ENCODE assay signal across 14 mouse cellular contexts in genomic region chr1:133632168-133632567, GRCm38 (mm10). TPM values are rescaled to one million over a fixed set of nuclear protein-coding genes. Genes with fewer than 3 reads are reported as not detected.
DNase-seq lines count a peak whose midpoint lies in the region; ATAC-seq and TF ChIP-seq lines count a peak whose summit lies in the region.
"Had no signal": no experiment of that assay in that cellular context is flagged by ENCODE, and none has a peak within 500 bp of the region (broad histone marks: within the 10 kb centered on the region; RNA-seq: fewer than 3 reads in every experiment).

No protein-coding gene starts in this region.

- TF ChIP-seq EP300 in heart, postnatal 0 days (IDR thresholded peaks at IDR 0.05; ENCODE audit: low read depth): no peak
- TF ChIP-seq EP300 in liver, postnatal 0 days (IDR thresholded peaks at IDR 0.05; ENCODE audit: low read depth): no peak

- no peak overlapping the region for H3K9ac ChIP-seq in heart, postnatal 0 days (replicated peaks; ENCODE audit: low read depth, low read length)
- H3K9ac ChIP-seq in liver, postnatal 0 days (replicated peaks): no peak overlapping the region
- H3K9ac ChIP-seq: heart, embryonic 13.5 days; hindbrain, embryonic 15.5 days had no signal

- no peak overlapping the region for H3K4me3 ChIP-seq in heart, postnatal 0 days (ENCODE audit: low read depth, low read length)
- no peak overlapping the region for H3K4me3 ChIP-seq in heart, embryonic 10.5 days
- H3K4me3 ChIP-seq in liver, postnatal 0 days (ENCODE audit: low read depth, low read length): no peak overlapping the region
- H3K4me3 ChIP-seq: heart, embryonic 13.5 days; hindbrain, embryonic 15.5 days had no signal

- TF ChIP-seq CTCF in heart, postnatal 0 days (IDR thresholded peaks at IDR 0.05; ENCODE audit: low read depth): peak; percentile 37
- peak; percentile 45 for TF ChIP-seq CTCF in liver, postnatal 0 days (IDR thresholded peaks at IDR 0.05; ENCODE audit: low read depth)

- H3K4me1 ChIP-seq in heart, postnatal 0 days (ENCODE audit: control insufficient read depth, insufficient read depth): no peaks in the 10 kb centered on the region
- H3K4me1 ChIP-seq in heart, embryonic 10.5 days: no peaks in the 10 kb centered on the region
- no peaks in the 10 kb centered on the region for H3K4me1 ChIP-seq in liver, postnatal 0 days (ENCODE audit: insufficient read depth)
- H3K4me1 ChIP-seq: heart, embryonic 13.5 days; hindbrain, embryonic 15.5 days had no signal

- WGBS in heart, postnatal 0 days: 87% methylated on average over 2 of the region's 2 CpGs
- WGBS in heart, embryonic 10.5 days: 96% methylated on average over 2 of the region's 2 CpGs
- 89% methylated on average over 2 of the region's 2 CpGs for WGBS in liver, postnatal 0 days (ENCODE audit: insufficient replicate concordance)

- no peaks in the 10 kb centered on the region for H3K27me3 ChIP-seq in heart, postnatal 0 days (ENCODE audit: control insufficient read depth, insufficient read depth, low read length)
- no peaks in the 10 kb centered on the region for H3K27me3 ChIP-seq in heart, embryonic 10.5 days (ENCODE audit: insufficient read depth, poor library complexity, severe bottlenecking)
- H3K27me3 ChIP-seq in liver, postnatal 0 days (ENCODE audit: insufficient read depth, low read length): no peaks in the 10 kb centered on the region
- H3K27me3 ChIP-seq: heart, embryonic 13.5 days; hindbrain, embryonic 15.5 days had no signal

- no peak for DNase-seq in heart, postnatal 0 days (ENCODE audit: low spot score)
- no peak for DNase-seq in heart, embryonic 10.5 days (ENCODE audit: low spot score)
- no peak for DNase-seq in liver, postnatal 0 days
- DNase-seq in liver (no peak), A20 (ENCODE audit: low read depth, low spot score) (peak; percentile 31)
- peak; percentile 29 for DNase-seq in brain, adult 2 months (ENCODE audit: low read depth, low spot score)
- DNase-seq in cerebellum, postnatal 10 days: no peak
- DNase-seq: adrenal gland, postnatal 25 days; lung, postnatal 4 days; right cerebral cortex, postnatal 14 days; thymus, postnatal 25 days had no signal

- no peaks in the 10 kb centered on the region for H3K9me3 ChIP-seq in heart, postnatal 0 days (replicated peaks; ENCODE audit: control insufficient read depth, low read length)
- no peaks in the 10 kb centered on the region for H3K9me3 ChIP-seq in heart, embryonic 10.5 days
- H3K9me3 ChIP-seq in liver, postnatal 0 days (ENCODE audit: low read length): no peaks in the 10 kb centered on the region
- H3K9me3 ChIP-seq: heart, embryonic 13.5 days; hindbrain, embryonic 15.5 days had no signal

- H3K4me2 ChIP-seq in heart, postnatal 0 days (ENCODE audit: low read depth, low read length): no peak overlapping the region
- no peak overlapping the region for H3K4me2 ChIP-seq in liver, postnatal 0 days (ENCODE audit: low read depth, low read length)
- H3K4me2 ChIP-seq: heart, embryonic 13.5 days; hindbrain, embryonic 15.5 days had no signal

- H3K27ac ChIP-seq in heart, postnatal 0 days (ENCODE audit: low read depth): no peak overlapping the region
- H3K27ac ChIP-seq in heart, embryonic 10.5 days: no peak overlapping the region
- H3K27ac ChIP-seq in liver, postnatal 0 days (ENCODE audit: low read depth): no peak overlapping the region
- H3K27ac ChIP-seq: heart, embryonic 13.5 days; hindbrain, embryonic 15.5 days had no signal

- no peak for ATAC-seq in heart, postnatal 0 days (ENCODE audit: insufficient read depth, low read depth)
- ATAC-seq in liver, postnatal 0 days: no peak
- ATAC-seq in monocyte, adult 5-6 weeks (replicated peaks; ENCODE audit: insufficient number of reproducible peaks, low FRiP score, low TSS enrichment, poor library complexity, severe bottlenecking): no peak

- peaks cover 89% of the 10 kb centered on the region for H3K36me3 ChIP-seq in heart, postnatal 0 days (replicated peaks; ENCODE audit: control insufficient read depth, insufficient read depth, low read length)
- peaks cover 92% of the 10 kb centered on the region for H3K36me3 ChIP-seq in heart, embryonic 10.5 days
- peaks cover 85% of the 10 kb centered on the region for H3K36me3 ChIP-seq in liver, postnatal 0 days (replicated peaks; ENCODE audit: insufficient read depth, low read length)

RNA-seq across cellular contexts. Expression of gene Snrpe, which starts 22.1 kb away (rescaled TPM):
- total RNA-seq in heart, postnatal 0 days (2014; rRNA removed; ENCODE audit: low replicate concordance): 143 and 157 TPM in 2 replicates
- polyA plus RNA-seq in heart, postnatal 0 days (2015; fragmentation: Nextera tagmentation; extraction: Ambion mirVana): 314 and 316 TPM in 2 replicates
- 530 and 623 TPM in 2 replicates for polyA plus RNA-seq in heart, embryonic 10.5 days (2016; fragmentation: Nextera tagmentation; extraction: Ambion mirVana)
- 302 and 306 TPM in 2 replicates for polyA plus RNA-seq in liver, postnatal 0 days (2015; fragmentation: Nextera tagmentation; extraction: Ambion mirVana)
- total RNA-seq in monocyte, adult 5-6 weeks (2017): 231 to 361 TPM (median 319 TPM) in 3 replicates

RNA-seq across cellular contexts. Expression of gene Zbed6, which starts 28.5 kb away (rescaled TPM):
- total RNA-seq in heart, postnatal 0 days (2014; rRNA removed; ENCODE audit: low replicate concordance): 7.3 and 18.8 TPM in 2 replicates
- polyA plus RNA-seq in heart, postnatal 0 days (2015; fragmentation: Nextera tagmentation; extraction: Ambion mirVana): not detected in 2 replicates
- not detected in 2 replicates for polyA plus RNA-seq in heart, embryonic 10.5 days (2016; fragmentation: Nextera tagmentation; extraction: Ambion mirVana)
- 0.08 and 0.09 TPM in 2 replicates for polyA plus RNA-seq in liver, postnatal 0 days (2015; fragmentation: Nextera tagmentation; extraction: Ambion mirVana)
- 15.3 to 43.2 TPM (median 22.6 TPM) in 3 replicates for total RNA-seq in monocyte, adult 5-6 weeks (2017)
- polyA plus RNA-seq: heart, embryonic 13.5 days; hindbrain, embryonic 15.5 days had no signal

RNA-seq across cellular contexts. Expression of gene Gm38394, which starts 28.9 kb away (rescaled TPM):
- 2.6 and 8.6 TPM in 2 replicates for total RNA-seq in heart, postnatal 0 days (2014; rRNA removed; ENCODE audit: low replicate concordance)
- polyA plus RNA-seq in heart, postnatal 0 days (2015; fragmentation: Nextera tagmentation; extraction: Ambion mirVana): 2.0 and 2.1 TPM in 2 replicates
- 4.5 TPM in 2 replicates for polyA plus RNA-seq in heart, embryonic 10.5 days (2016; fragmentation: Nextera tagmentation; extraction: Ambion mirVana)
- 1.0 and 1.3 TPM in 2 replicates for polyA plus RNA-seq in liver, postnatal 0 days (2015; fragmentation: Nextera tagmentation; extraction: Ambion mirVana)
- total RNA-seq in monocyte, adult 5-6 weeks (2017): 10.1 to 21.1 TPM (median 12.8 TPM) in 3 replicates

RNA-seq across cellular contexts. Expression of gene Lax1, which starts 57.7 kb away (rescaled TPM):
- 0.15 and 0.35 TPM in 2 replicates for total RNA-seq in heart, postnatal 0 days (2014; rRNA removed; ENCODE audit: low replicate concordance)
- 0.10 and 0.15 TPM in 2 replicates for polyA plus RNA-seq in heart, postnatal 0 days (2015; fragmentation: Nextera tagmentation; extraction: Ambion mirVana)
- 0.26 and 0.53 TPM in 2 replicates for polyA plus RNA-seq in heart, embryonic 10.5 days (2016; fragmentation: Nextera tagmentation; extraction: Ambion mirVana)
- 0.66 and 1.1 TPM in 2 replicates for polyA plus RNA-seq in liver, postnatal 0 days (2015; fragmentation: Nextera tagmentation; extraction: Ambion mirVana)
- 35.8 to 132 TPM (median 52.2 TPM) in 3 replicates for total RNA-seq in monocyte, adult 5-6 weeks (2017)
- total RNA-seq: adrenal gland, postnatal 25 days had no signal

Comparison
In these comparisons a context has a peak if more than half of its experiments do, and no peak if none do; other contexts are left out.
1. DNase-seq: peak in A20 (single experiment) and brain, adult 2 months (single experiment); none in heart, postnatal 0 days (single experiment), heart, embryonic 10.5 days (single experiment), liver, postnatal 0 days (single experiment), liver (single experiment) and cerebellum, postnatal 10 days (0 of 2).